Mouse (Mus musculus): ENCODE data around the gene Bax.

- TF ChIP-seq CTCF (IDR thresholded peaks at IDR 0.05; ENCODE audit: low read depth, low read length) (no peak), POLR2A (IDR thresholded peaks at IDR 0.05; ENCODE audit: borderline replicate concordance, low read depth, low read length) (no peak)
Measured at GRCm38 (mm10) chr7:45486761-45487415, 20.2 kb upstream of the Bax start, which contains the start of gene Gm45808.

Measured in bone marrow macrophage, adult 2 months (primary cell).